Mouse (Mus musculus): ENCODE measurements around the gene Hspa13.

Gene Hspa13

DNA sequence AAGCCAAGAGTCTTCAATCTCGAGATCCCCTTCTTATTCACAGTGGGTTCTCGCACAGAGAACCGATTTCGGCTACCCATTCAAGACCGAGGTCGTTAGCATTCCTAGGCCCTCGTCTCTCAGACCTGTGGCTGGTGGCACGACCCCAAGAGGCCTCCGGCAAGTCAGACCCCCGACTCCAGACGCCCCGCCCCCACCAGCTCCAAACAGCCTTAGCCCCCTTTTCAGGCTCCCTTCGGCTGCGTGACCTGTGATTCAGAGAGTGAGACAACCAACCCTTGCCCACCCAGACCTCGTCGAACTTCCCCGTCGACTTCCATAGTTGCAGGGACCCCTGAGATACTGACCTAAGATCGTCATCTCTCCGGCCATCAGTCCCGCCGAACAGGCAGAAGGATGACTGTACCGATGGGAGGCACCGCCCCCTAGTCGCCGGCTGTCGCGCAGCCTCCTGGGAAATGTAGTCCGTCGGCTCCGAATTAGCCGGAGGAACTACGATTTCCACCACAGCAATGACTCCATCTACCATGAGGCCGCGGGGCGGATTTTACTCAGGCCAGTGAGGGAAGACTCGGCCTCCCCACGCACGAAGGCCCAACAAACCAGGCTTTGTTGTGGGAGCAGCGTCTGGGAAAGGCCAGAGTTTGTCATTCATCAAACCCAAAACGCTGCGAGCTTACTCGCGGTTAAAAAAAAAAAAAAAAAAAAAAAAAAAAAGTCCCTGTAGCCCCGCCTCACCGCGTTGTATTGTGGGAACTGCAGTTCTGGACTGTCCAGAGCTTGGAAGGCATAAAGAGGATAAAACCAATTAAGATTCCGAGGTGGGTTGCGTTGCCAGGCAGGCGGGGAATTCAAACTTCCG, at the start of gene Hspa13:
Gene Hspa13 (minus strand): TSS at position 717 of the 862 bp plus-strand sequence.
- DNase-seq (ENCODE audit: low spot score), result peak; percentile 95

DNA sequence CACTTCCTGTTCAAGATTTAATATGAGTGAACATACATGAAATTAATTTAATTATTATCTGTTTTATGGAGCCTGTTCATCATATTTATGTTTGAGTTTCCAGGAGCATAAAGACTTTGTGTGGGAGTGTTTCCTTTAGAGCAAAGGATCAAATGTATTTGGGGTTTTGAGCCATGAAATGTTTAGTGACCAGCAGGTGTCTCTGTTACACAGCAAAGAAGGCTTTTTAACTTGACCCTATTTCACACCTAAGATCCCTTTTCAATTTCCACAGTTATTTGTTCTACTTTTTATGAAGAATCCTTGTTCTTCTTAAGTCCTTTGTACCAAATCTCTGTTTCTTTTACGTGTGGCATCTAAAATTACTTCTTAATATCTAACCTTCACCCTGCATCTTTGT, 12.4 kb upstream of the Hspa13 start:
- peak; percentile 26 for DNase-seq (ENCODE audit: low spot score)

DNA sequence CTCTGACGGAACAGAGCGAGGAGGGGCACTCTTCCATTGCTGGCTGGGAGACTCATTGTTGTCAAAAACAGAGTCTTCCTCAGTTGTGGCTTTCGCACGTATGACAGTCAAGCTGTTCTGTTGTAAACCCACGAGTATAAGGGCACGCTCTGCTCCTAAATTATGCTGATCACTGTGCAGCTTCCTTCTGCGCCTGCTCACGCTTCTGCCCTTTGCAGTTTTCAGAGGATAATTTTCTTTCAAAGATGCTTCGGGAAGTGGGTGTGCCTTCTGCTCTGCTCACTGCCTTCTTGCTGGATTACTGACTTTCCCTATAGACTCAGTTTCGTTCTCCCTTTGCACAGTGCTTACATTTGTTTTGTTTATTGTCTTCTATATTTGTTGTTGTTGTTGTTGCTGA, 6.3 kb upstream of the Hspa13 start:
- DNase-seq (ENCODE audit: low spot score), result no peak

DNA sequence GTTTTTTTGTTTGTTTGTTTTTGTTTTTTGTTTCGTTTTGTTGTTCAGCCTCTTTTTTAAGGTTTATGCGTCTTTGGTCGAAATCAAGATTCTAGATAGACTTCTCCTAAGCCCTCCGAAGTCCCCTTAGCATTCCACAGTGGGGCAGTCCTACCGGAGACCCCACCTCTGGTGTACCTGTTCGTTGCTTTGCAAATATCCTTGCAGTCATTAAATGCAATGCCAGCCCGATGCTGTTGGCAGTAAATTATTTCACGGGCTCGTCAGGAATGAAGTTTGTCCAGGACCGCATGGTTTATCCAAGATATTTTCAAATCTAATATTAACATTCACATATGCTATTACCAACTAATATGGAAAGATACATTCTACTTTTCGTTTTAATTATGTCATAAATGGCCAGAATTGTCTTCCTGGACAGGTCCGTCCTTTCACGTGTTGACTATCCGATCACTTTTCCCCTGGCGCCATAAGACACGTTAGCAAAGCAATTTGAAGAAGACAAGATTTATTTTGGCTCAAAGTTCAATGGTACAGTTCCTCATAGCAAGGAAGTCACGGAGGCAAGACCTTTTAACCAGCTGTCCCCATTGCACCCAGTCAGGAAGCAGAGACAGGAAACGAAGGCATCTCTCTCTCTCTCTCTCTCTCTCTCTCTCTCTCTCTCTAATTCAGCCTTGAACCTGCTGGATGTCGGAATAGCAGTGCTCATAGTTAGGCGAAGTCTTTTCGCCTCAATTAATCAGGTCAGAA, 522 bp upstream of the Hspa13 start:
- peak; percentile 40 for DNase-seq (ENCODE audit: low spot score)

DNA sequence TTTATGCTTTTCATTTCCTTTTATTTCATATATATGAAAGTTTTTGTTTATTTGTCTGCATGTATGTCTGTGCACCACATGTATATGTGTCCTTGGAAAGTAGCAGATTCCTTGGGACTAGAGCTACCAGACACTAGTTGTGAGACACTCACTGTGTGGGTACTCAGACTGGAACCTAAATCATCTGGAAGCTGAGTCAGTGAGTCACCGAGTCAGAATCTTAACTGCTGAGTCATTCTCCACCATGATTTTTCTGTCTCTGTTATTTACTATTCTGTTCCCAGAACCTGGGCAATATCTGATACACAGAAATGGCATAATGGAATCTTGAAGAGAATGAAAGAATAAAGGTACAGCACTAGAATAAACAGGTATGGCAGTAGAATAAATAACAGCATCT, 14.0 kb downstream of the Hspa13 start:
- DNase-seq (ENCODE audit: low spot score), result peak; percentile 17

DNA sequence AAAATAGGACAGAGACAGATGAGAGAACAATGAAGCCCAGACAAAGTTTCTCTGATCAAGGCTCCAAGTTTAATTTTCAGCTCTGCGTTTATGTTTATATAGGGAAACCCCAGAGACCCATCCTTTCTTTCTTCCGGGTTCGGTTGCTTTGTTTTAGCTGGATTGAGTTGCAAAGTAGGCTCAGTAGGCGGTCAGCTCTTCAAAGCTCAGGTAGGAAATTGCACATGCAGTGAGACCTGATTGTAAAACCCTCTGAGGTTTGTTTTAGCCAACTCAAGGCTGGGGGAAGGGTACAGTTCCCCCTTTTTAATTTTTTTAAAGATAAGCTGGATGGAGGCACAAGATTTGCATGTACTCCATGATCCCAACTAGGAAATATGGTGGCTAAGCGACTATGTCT, 16.8 kb downstream of the Hspa13 start:
- DNase-seq (ENCODE audit: low spot score), result no peak

DNA sequence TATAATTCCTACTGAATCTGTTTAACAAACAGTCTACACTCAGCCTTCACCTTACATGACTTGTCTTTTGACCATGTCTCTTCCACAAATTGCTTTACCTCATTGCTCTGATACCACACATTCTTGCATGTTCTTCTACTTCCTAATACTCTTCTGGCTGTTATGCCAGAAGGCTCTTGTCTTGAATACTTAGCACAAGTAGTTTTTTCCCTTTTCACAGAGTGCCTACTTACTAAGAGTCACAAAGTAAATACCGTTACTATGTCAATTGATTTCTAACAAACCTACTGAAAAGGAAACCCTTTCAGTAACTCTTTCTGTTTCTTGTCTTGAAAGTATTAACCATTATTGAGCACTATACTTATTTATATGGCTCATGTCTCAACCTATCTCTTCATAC, 18.0 kb downstream of the Hspa13 start:
- DNase-seq (ENCODE audit: low spot score), result no peak

DNA sequence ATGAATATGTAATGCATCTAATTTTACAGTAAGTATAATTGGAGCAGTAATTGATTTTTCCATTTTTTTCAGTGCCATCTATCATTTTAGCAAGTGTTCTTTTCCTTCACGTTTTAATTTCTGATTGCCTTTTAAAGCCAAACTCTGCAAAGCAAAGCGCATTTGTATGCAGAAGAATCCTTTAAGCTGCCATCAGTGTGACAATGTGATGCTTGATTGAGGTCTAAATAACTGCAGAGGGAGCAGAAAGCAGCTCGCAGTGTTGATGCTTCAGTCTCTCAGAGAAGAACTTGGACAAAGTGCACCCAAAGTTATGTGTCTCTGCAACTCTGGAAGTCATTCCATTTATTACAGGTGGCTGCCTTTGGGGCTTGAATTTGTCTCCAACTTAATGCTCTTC, 22.9 kb downstream of the Hspa13 start:
- no peak for DNase-seq (ENCODE audit: low spot score)

DNA sequence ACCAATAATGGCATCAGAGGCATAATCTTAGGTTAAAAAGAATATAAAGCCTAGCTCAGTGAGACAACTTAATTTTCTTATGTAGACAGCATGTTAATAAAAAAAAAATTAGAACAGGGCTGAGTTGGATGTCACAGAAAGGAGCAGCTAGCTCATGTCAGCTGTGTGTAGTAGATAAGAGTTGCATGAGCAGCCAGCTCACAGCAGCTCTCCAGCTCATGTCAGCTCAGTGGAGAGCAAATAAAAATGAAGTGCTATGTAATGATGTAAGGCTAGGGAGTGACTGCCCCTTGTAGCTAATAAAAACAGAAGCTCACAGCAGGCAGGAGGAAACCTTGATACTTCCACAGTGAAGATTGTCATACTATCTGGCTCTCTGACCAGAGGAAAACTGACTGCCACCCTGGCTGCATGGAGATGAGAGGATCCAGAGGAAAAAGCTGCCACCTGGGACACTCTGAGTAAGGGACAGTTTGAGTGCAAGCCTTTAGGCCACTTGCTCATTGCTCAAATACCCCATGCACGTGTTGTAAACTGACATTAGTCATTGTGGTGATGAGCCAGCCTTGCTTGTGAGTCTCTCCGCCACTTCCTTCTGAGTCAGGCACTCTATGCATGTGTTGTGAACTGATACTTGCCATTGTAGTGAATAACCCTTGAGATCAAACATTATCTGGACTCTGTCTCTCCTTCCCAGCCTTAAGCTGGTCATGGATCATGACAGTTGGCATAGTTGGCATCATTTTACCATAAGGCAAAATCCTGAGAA, 49.3 kb downstream of the Hspa13 start:
- peak; percentile 53 for DNase-seq (ENCODE audit: low spot score)

DNA sequence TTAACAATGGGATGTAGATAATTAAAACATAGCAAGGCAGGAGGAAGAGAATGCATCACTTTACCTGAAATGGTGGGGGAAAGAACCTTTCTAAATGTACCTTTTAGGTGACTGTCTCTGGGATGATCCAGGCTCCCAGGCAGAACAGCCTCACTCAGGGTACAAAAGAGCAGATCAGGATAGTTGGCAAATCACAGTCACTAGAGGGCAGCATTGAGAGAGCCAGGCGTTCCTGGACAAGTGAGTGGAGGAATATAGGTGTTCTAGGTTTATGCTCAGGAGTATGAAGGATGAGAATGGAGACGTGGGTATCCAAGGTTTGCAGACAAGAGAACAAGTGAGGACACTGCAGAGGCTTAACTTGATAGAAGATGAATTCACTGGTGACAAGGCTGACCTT, 70.7 kb downstream of the Hspa13 start:
- peak; percentile 49 for DNase-seq (ENCODE audit: low spot score)

All from c-Kit-positive CD71-positive TER-119-positive erythroid progenitor cells, embryonic 14.5 days (primary cell).